Mouse (Mus musculus) layer of hippocampus, adult 18-20 months (tissue): ENCODE data around the gene Olfr1240. TPM values are rescaled to one million over a fixed set of nuclear protein-coding genes. Genes with fewer than 3 reads are reported as not detected.

ENCODE experiments used
- DNase-seq, 2 experiments: peaks; one replicate each; pipeline ENCODE4 v3.0.0; 2022; ENCODE audit warnings: low spot score in 2 of 2
- long read RNA-seq: library from polyadenylated mRNA; stranded (forward); transcript quantifications from one replicate; pipeline ENCODE4 v2.0.0, GENCODE M21; 2021
- total RNA-seq, 2 experiments: library from RNA; stranded (reverse); gene quantifications; 2 replicates each; pipeline ENCODE4 v1.2.3; 2021

Olfr1240 gene
- total RNA-seq = not detected
- long read RNA-seq = 0 reads

DNA sequence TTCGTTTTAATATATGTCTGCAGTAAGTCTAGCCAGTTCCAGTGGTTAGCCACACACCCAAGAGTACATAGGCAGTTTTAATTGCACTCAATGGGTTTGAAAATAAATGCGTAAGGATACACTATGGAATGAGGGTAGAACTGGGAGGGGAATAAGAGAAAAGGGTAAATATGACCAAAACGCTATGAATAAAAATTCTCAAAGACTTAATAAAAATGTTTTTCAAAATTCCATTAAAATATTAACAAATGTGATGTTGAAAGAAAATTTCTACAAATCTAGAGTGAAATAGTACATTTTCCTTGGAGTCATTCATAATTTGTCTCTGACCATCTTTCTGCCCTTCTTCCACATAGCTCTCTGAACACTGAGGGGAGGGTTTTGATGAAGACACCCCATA, at the start of gene Olfr1240:
Gene Olfr1240 (minus strand): TSS at position 101 of the 400 bp plus-strand sequence.
- DNase-seq = no peak

DNA sequence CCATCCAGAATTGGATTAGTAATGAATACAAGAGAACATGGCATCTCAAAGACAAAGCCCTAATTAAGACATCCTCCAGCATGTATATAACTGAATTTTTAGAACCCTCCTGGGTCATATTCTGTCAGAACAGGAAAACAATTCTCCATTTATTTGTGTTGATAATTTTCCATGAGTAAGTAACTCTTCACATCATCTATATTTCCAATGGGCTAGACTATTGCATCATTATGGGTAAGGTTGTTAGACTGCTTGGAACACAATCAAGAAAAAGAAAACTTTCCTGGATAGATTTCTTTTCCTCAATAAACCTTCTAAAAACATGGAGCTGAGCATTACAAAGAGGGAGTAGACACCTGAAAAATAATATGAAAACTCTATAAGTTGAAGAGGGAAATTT, 44.2 kb upstream of the Olfr1240 start, which contains the start of gene Olfr1241:
Gene Olfr1241 (minus strand): TSS at position 101 of the 400 bp plus-strand sequence.
- DNase-seq = no peak

DNA sequence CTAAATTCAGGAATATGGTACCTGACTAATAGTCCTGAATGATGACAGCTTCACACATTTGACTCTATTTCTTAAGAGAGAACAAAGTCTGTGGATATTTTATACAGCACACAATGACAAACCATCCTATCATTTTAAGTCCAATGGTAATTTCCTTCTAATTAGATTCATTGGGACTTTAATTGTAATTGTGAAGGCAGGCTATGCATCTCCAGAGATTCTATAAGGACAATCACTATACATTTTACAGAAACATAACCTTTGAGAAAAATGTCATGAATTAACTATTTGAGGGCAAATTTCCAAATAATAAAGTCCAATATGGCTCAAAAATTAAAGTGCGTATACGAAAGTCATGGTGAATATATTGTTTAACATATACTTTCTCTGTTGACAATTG, 22.5 kb downstream of the Olfr1240 start, which contains the start of gene Olfr1239:
Gene Olfr1239 (minus strand): TSS at position 101 of the 400 bp plus-strand sequence.
- DNase-seq = no peak

DNA sequence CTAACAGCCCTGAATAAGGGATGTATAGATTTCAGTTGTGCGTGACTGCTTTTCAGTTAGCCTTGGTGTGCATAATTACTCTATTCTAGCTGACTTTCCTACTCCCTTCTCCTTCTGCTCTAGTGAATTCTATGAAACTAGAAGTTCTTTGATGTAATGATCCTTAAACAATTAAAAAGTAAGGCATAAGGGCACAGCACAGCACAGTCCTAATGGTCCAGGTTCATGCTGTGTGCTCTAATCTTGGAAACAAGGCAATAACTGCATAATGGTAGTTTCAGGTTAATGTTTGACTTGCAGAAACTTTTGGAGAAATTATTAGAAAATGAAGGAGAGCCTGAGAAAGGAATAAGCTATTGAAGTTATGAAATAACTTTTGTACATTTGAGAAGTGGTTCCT, 28.2 kb downstream of the Olfr1240 start:
- DNase-seq = no peak

DNA sequence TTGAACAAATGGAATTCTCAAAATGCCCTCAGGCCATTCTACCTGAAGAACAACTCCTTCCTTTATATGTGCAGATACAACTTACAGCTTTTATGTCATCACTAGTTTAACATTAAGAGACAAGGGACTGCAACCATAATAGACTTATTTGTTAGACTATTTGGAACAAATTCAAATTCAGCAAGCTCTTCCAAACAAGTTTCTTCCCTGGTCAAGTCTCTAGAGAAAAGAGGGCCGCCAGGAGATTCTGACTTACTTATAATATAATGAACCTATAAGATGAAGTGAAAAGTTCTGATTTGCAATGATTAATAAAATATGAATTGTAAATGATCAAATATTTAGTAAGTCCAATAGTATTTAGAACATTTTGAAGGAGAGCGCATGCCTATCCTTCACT, 33.2 kb downstream of the Olfr1240 start, which contains the start of gene Olfr1238:
Gene Olfr1238 (minus strand): TSS at position 101 of the 400 bp plus-strand sequence.
- DNase-seq = no peak

DNA sequence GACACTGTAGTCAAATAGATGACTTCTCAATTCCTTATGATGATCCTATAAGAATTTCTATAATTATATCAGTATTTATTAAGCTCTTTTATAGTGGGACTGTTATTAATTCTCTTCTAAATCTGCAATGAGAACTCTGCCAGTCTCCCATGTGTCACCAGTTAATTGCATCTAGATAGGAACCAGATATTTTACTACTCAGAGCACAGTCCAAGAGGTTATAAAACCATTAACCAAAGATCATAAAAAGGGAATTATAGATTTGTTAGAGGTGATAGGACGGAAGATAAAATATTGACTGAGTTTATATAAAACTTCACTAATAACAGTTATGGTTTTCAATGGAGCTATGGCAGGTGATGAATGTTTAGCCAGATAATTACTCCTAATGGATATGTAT, 41.9 kb downstream of the Olfr1240 start:
- DNase-seq = no peak

Other genes with a start within 250 kb of the Olfr1240 start
- not detected for gene Olfr1226, start 243.0 kb downstream of the Olfr1240 start, total RNA-seq
- gene Olfr1228, start 188.9 kb downstream of the Olfr1240 start, total RNA-seq = not detected
- gene Olfr1229, start 155.0 kb downstream of the Olfr1240 start, total RNA-seq = not detected
- not detected for gene Olfr1230, start 145.7 kb downstream of the Olfr1240 start, total RNA-seq
- gene Olfr1231, start 135.9 kb downstream of the Olfr1240 start, total RNA-seq = not detected
- gene Olfr1232, start 113.3 kb downstream of the Olfr1240 start, total RNA-seq = not detected
- not detected for gene Olfr1233, start 100.6 kb downstream of the Olfr1240 start, total RNA-seq
- gene Olfr1234, start 78.1 kb downstream of the Olfr1240 start, total RNA-seq = not detected
- not detected for gene Olfr1238, start 33.3 kb downstream of the Olfr1240 start, total RNA-seq
- gene Olfr1239, start 22.6 kb downstream of the Olfr1240 start, total RNA-seq = not detected
- not detected for gene Olfr1241, start 44.1 kb upstream of the Olfr1240 start, total RNA-seq
- gene Olfr1242, start 55.3 kb upstream of the Olfr1240 start, total RNA-seq = not detected
- not detected for gene Olfr1243, start 88.5 kb upstream of the Olfr1240 start, total RNA-seq
- gene Olfr1245, start 135.4 kb upstream of the Olfr1240 start, total RNA-seq = not detected
- not detected for gene Olfr1246, start 150.2 kb upstream of the Olfr1240 start, total RNA-seq
- not detected for gene Olfr1247, start 171.1 kb upstream of the Olfr1240 start, total RNA-seq
- not detected for gene Olfr1248, start 175.2 kb upstream of the Olfr1240 start, total RNA-seq
- gene Olfr1249, start 192.0 kb upstream of the Olfr1240 start, total RNA-seq = not detected
- gene Olfr1250, start 218.5 kb upstream of the Olfr1240 start, total RNA-seq = not detected
- not detected for gene Olfr1251, start 228.9 kb upstream of the Olfr1240 start, total RNA-seq